Mouse (Mus musculus) urinary bladder, postnatal 25 days (tissue): ENCODE data around the gene Vegfb.

ENCODE experiments used
- DNase-seq: peaks from one replicate; pipeline ENCODE4 v3.0.0; 2022; ENCODE audit warnings: low spot score

The Vegfb gene

GRCm38 (mm10) chr19:6941372-6942248 lies 45.8 kb downstream of the Vegfb start, which contains the start of gene Bad:
Gene Bad, plus strand, starts transcription at chr19:6941861.
- peak; percentile 97 for DNase-seq

- no peak for DNase-seq
These were observed 46.8 kb downstream of the Vegfb start for GRCm38 (mm10) chr19:6940396-6941351.

- DNase-seq = no peak
These were observed 48.1 kb downstream of the Vegfb start for GRCm38 (mm10) chr19:6939106-6940002.

GRCm38 (mm10) chr19:6937541-6938465 lies 49.6 kb downstream of the Vegfb start:
- no peak for DNase-seq

- DNase-seq = no peak
These were observed 51.2 kb downstream of the Vegfb start for GRCm38 (mm10) chr19:6936299-6936698.

GRCm38 (mm10) chr19:6934195-6934977 lies 53.1 kb downstream of the Vegfb start, which contains the start of gene Kcnk4:
Gene Kcnk4, minus strand, starts transcription at chr19:6934515.
- no peak for DNase-seq

- no peak for DNase-seq
These were observed 53.8 kb downstream of the Vegfb start for GRCm38 (mm10) chr19:6933436-6934194.

GRCm38 (mm10) chr19:6933102-6933435 lies 54.4 kb downstream of the Vegfb start:
- no peak for DNase-seq
